Mouse (Mus musculus) 3134 (cell line): ENCODE measurements around the gene Pigq.
A peak's percentile ranks its signal among the peaks of the same experiment; 100 is the strongest.

Experiments
- DNase-seq: peaks from one replicate; pipeline ENCODE4 v3.0.0-alpha.2; 2011; ENCODE audit warnings: low spot score; ENCODE audit not compliant: insufficient read length; ENCODE audit errors: extremely low read depth

Gene Pigq

GRCm38 (mm10) chr17:25944366-25945163 lies at the start of gene Pigq, which contains the start of gene Nhlrc4:
Gene Pigq (minus strand): TSS chr17:25944936.
Gene Nhlrc4 (minus strand): TSS chr17:25944961.
- DNase-seq: no peak

- DNase-seq: no peak
Measured at GRCm38 (mm10) chr17:25993489-25993888, 48.8 kb upstream of the Pigq start.

- no peak for DNase-seq
Measured at GRCm38 (mm10) chr17:25992274-25992673, 47.5 kb upstream of the Pigq start.

- DNase-seq: no peak
Measured at GRCm38 (mm10) chr17:25990331-25990730, 45.6 kb upstream of the Pigq start.

- peak; percentile 98 for DNase-seq
Measured at GRCm38 (mm10) chr17:25985306-25986294, 40.9 kb upstream of the Pigq start, which contains the start of gene Capn15. Gene Capn15 (minus strand): TSS chr17:25985796.

- DNase-seq: no peak
Measured at GRCm38 (mm10) chr17:25984556-25985305, 40.0 kb upstream of the Pigq start.

- no peak for DNase-seq
Measured at GRCm38 (mm10) chr17:25984066-25984465, 39.3 kb upstream of the Pigq start.

- no peak for DNase-seq
Measured at GRCm38 (mm10) chr17:25982913-25983312, 38.2 kb upstream of the Pigq start.

GRCm38 (mm10) chr17:25980854-25981253 lies 36.1 kb upstream of the Pigq start:
- no peak for DNase-seq

GRCm38 (mm10) chr17:25979829-25980738 lies 35.3 kb upstream of the Pigq start:
- no peak for DNase-seq

- no peak for DNase-seq
Measured at GRCm38 (mm10) chr17:25970954-25971707, 26.4 kb upstream of the Pigq start.

GRCm38 (mm10) chr17:25970448-25970847 lies 25.7 kb upstream of the Pigq start:
- no peak for DNase-seq

- DNase-seq: no peak
Measured at GRCm38 (mm10) chr17:25968176-25968575, 23.4 kb upstream of the Pigq start.

GRCm38 (mm10) chr17:25967652-25968051 lies 22.9 kb upstream of the Pigq start:
- DNase-seq: no peak

- DNase-seq: no peak
Measured at GRCm38 (mm10) chr17:25964271-25964670, 19.5 kb upstream of the Pigq start.

- no peak for DNase-seq
Measured at GRCm38 (mm10) chr17:25962413-25962905, 17.7 kb upstream of the Pigq start.

GRCm38 (mm10) chr17:25961566-25961965 lies 16.8 kb upstream of the Pigq start:
- DNase-seq: no peak

GRCm38 (mm10) chr17:25959630-25960467 lies 15.1 kb upstream of the Pigq start:
- DNase-seq: no peak
